Mouse (Mus musculus): ENCODE measurements around the gene Snai1.

Gene Snai1

DNA sequence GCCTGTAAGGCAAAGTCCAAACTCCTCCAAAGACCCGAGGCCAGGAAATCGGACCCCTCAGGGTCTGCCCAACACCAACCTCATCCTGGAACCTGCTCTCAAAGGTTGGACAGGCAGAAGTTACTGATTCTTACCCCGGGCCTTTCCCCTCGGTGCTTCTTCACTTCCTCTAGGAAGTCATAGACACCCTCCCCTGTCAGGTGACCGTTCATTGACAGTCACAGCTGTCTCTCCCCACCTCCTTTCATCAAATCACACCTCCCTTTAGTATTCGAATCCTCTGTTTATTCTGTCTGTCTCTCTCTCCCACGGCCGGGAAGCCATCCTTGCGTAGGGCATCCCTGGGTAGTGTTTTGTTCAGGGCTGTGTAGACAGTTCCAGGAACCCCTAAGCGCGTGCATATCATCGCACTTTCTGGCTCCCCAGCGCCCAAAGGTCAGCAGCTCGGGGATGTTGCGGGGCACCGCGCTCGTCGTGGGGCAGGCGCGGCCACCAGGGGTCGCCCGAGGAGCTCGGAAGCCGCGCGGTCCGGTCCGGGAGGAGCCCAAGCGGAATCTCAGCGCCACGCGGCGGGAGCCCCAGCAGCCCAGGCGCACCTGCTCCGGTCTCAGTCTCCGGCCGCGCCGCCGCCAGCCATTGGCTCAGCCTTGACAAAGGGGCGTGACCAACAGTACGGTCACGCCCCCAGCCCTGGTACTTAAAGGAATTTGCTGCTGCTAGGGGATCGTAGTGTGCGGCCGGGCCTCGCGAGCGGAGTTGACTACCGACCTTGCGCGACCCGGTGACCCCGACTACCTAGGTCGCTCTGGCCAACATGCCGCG, at the start of gene Snai1:
Snai1 (plus strand) TSS at position 720 of the 822 bp plus-strand sequence.
- peak; percentile 87 for DNase-seq

DNA sequence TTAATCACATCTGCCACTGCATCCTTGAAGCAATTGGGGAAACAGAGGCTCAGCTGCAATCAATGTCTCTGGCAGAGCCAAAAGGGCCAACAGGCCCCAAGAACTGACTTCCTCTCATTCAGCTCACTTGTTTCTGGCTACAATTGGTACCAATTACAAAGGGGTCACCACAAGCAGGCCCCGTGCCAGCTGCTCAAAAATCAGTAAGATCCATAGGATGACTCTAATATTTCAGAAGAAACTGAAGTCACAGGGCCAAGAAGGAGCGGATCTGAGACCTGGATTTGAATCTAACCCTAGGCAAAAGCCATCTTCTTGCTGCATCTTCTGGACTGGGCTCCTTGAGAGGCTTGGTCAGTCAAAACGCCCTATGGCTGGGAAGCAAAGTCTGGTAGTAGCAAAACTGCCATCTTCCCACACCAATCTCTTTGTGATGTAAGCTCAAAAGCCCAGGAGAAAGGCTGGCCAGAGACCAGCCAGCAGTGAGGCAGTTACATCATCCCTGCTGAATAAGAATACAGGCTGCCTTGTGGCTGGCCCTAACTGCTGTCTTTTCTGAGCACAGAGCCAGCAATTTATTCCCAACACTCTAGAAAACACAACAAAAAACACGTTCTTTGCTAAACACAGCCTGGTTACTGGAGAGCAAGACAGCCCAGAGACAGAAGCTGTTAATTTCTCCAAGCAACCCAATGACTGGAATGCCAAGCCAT, 47.0 kb upstream of the Snai1 start:
- DNase-seq, result no peak

DNA sequence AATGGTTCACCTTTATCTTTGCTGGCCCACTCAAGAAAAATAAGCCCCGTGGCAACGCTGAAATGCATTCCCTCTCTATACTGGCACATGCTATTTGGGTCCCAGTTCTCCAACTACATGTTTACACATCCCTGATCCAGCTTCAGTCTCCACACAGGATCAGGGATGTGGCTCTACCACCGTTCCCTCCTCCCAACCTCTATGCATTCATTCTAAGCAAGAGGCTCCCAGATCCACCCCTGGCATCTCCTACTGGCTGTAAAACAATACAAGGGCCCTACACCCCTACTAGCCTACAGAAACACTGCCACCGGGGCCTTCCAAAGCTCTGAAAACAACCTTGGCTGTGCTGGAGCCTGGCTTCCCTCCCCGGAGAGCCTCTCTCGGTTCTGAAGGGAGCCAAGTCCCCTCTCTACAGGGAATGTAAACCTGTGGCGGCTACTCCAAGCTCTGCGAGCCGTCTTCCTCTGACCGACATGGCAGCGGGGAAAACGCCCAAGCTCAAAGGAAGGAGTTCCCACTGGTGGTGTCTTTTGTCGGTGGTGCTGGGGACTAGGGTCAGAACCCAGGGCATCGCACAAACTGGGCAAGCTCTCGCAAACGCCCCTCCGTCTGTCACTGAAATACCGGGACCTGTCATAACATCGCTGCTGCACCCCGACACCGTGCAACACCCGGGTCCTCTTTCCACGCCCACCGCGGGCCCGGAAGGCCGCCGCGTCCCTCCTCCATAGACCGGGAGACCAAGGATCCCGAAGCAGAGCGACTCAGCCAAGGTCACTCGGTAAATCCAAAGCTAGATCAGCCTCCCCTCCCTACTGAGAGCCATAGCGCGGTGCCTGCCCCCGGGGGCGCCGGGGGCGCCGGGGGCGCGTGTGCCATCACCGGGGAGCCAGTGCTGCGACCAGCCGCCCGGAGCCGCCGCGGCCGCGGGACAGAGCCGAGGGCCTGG, 46.0 kb upstream of the Snai1 start, which contains the start of gene Rnf114:
Rnf114 (plus strand) TSS at position 889 of the 952 bp plus-strand sequence.
- DNase-seq, result peak; percentile 54

DNA sequence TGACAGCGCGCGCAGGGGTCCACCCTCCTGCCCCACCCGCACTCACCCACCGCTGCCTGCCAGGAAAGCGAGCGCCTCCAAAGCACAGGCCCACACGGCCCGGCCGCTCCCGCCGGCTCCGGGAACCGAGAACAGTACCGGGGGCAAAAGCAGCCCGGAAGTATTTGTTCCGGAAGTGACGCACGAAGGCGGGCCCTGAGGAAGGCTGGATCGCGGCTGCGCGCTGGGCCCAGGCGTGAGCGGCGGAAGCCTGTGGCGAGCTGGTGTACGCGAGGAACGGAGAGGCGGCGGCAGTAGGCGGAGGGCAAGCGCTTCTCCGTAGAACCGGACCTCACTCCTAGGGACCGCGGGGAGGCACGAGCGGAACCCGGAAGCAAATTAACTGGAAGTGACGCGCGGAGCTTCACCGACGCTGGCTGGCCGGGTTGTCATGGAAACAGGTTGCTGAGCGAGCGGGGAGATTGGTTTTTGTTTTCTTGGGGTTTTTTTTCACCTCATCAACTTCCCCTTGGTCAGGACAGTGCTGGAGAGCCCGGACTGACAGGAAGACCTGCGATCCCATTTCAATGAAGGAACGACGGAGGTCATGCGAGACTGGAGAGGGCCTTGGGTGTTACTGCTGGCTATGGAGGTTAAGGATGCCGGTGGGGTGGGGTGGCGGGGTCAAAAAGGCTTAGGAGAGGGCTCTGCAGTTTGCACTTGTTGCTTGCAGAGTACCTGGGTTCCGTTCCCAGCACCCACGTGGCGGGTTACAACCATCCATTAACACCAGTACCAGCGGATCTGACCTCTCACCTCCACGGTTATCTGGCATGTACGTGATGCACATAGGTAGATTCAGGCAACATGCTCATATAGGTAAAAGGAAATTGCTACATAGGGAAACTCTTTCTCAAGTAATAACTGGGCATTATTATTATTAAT, 45.0 kb upstream of the Snai1 start, which contains the start of gene Spata2:
Spata2 (minus strand) TSS at position 175 of the 924 bp plus-strand sequence.
- peak; percentile 91 for DNase-seq

DNA sequence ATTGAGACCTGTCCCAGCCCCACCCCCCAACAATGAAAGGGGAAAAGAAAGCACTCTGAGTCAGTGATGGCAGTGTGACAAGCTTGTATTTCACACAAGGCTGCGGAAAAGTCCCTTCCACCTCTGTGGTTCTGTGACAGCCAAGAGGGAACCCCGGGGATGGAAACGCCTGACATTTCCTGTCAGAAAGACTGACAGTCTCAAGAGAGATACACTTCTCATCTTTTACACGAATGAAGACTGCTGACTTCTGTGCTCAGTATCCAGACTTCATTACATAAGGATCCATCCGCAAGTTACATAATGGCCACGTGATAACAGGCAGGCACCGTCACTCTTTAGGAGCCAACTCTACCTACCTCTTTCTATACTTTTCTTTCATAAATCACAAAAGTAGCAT, 41.6 kb upstream of the Snai1 start:
- no peak for DNase-seq

DNA sequence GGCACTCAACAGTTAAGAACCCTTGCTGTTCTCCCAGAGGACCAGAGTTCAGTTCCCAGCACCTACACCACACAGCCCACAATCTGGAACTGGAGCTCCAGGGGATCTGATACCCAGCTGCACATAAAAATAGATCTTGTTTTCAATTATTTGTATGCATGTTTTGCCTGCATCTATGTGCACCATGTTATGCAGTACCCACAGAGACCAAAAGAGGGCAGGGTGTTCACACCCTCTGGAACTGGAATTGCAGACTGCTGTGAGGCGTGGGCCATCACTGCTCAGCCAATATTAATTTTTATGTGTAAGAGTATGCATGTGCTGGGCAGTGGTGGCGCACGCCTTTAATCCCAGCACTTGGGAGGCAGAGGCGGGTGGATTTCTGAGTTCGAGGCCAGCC, 40.7 kb upstream of the Snai1 start:
- DNase-seq, result no peak

DNA sequence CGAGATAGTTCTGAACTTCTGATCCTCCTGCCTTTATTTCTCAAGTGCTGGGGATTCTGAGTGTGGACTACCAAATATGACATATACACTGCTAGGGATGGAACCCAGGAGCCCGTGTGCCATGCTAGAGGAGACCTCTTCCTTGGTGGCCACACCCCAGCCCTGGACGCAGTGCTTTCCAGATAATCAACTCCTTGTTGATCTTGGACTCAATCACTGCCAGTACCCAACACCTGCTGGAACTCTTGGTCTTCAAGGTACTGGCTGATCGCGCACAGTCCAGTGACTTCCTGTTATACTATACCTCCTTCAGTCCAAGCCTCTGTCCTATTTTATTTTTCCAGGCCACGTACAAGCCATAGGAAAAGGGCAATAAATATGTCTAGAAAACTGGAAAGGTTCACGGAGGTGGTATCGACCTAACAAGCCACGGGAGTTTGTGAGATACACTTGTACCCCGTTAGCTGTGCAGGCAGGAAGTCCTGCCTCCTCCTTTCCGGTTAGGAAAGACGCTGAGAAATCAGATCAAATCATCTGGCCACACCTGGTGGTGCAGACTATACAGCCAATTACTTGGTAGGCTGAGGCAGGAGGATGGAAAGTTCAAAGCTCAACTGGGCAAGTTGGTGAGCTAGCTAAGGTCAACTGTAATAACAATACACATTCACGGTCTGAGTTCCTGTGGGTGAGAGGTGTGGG, 35.3 kb upstream of the Snai1 start:
- peak; percentile 23 for DNase-seq

DNA sequence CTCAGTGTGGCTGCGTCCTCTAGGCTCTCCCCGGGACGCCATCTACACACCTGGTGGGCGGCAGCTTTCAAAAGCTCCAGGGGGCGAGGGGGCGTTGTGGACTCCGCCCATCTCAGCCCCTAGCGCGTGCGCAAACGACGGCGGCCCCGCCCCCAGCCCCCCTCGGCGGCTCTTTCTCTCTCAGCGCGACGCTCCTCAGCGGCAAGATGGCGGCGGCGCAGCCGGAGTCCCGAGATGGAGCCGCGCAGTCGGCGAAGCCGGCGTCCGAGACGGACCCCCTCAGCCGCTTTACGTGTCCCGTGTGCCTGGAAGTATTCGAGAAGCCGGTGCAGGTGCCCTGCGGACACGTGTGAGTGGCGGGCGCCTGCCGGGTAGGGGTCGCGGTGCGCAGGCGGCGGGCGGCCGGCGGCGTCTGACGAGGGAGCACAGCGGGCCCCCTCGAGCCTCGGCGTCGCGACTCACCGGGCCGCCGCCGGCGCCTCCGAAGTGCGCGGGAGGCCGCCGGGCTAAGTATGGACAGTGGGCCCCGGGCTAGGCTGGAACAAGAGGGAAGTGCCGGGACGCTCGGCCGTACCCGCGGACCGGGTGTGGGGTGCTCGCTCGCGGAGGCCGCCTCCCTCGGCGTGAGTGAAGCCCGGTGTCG, 34.6 kb upstream of the Snai1 start:
- peak; percentile 87 for DNase-seq

DNA sequence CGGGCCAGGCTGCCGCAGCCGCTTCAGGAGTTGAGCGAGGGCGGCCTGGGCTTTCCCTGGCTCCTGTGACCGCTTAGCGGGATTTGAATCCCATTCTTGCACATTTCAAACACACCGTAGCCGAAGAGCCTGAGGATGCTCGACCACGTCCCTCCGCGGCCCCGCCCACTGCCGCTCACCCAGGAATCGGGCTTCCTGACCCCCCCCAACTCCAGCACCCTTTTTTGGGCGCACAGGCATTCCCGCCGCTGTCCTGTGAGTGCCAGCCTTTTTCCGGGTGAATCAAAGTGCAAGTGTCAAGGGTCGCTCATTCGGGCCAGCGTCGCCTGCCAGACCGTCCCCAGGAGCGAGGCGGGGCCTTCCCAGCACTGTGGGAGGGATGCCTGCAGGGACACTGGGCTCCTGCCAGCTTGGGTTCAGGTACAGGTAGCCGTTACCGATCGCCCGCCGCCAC, 34.1 kb upstream of the Snai1 start:
- peak; percentile 65 for DNase-seq

DNA sequence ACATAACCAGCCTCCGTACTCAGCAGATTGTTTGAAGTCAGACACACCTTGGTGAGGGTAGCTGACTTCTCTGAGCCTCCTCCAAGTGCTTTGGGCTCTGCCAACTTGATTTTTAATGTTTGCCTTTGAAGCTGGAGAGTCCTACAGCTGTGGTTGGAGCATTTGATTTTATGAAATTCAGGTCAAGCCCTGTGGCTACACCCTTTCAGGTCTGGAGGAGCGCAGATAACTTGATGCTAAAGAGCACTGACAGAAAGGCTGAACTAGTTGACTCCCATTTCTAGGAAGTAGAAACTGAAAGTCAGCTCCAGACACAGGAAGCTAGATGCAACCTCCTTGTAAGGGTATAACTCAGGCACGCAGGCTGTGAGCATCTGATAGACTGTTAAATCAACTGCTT, 32.9 kb upstream of the Snai1 start:
- DNase-seq, result peak; percentile 7

DNA sequence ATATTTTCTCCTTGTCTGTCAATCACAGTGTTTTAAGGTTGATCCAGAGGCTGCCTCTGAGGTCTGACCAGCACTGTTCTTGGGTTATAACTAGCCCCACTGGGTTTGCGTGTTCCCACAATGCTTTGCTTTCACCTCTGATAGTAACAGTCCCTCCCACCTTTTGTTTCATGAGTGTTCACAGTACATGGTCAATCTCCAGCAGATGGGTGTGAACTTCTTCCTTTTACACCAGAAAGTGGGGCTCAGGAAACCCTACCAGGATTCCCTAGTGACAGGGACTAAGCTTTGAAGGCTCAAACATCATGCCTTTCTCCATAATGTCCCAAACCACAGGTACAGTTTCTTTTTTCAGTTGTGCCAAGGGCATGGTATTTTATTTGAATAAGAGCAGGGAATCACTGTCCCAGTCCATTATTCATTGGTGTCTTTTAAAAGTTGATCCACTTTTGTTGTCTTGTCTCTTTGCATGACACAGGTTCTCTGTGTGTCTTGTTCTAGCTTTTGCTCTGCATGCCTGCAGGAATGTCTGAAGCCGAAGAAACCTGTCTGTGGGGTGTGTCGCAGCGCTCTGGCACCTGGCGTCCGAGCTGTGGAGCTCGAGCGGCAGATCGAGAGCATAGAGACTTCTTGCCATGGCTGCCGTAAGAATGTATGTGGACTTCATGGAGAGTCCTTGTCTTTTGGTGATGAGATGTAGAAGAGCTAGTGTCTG, 31.3 kb upstream of the Snai1 start:
- peak; percentile 10 for DNase-seq

DNA sequence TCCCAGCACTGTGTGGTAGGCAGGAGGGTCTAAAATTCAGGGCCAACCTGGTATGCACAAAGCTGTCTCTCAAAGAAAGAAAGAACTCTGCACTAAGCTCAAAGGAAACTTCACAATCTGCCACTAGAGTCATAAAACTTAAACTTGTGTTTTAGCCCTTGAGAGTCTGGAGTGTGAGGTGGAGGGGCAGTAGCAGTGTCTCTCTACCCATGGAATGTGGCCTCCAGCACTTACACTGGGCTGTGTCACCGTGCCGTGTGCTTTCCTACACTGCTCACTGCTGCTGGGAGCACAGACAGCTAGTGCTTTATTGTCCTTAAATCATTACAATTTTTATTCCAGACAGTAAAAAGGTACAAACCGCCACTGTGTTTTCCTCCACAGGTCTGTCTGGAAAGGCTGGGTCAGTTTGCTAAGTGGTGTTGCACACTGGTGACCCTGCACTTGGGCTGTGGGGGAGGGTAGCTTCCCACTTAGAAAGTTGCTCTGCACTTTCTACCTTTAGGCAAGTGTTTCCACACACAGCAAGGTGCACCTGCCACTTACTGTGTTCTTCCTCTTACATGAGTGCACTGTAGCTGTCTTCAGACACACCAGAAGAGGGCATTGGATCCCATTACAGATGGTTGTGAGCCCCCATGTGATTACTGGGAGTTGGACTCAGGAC, 30.1 kb upstream of the Snai1 start:
- DNase-seq, result peak; percentile 1

DNA sequence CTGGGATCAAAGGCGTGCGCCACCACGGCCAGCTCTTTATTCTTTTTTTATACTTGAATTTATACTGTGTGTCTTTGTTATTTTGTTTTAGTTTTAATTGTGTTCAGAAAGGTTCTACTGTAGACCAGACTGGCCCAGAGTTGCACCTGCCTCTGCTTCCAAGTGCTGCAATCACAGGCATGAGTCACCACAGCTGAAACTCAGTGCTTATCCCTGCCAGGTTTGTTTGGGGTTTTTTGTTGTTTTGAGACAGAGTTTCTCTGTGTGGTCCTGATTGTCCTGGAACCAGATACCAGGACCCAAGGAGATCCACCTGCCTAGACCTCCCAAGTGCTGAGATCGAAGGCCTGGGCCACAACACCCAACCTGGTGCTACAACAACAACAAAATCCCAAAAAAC, 29.4 kb upstream of the Snai1 start:
- no peak for DNase-seq

DNA sequence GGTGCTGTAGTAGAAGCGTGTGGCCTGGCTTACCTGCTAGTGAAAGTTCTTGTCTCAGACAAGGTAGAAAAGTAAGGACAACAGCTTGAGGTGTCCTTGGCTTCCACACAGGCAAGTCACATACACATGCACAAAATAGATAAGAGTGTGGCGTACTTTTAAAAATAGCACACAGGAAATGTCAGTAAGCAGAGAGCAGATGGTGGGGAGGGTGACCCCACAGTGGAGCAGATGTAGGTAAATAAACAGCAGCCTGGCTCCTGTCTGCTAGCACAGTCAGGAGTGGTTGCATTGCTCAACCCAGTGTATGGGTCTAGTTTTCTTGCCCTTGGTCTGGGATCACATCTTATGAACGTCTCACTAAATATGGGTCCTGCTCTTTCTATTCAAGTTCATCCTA, 27.5 kb upstream of the Snai1 start:
- no peak for DNase-seq

DNA sequence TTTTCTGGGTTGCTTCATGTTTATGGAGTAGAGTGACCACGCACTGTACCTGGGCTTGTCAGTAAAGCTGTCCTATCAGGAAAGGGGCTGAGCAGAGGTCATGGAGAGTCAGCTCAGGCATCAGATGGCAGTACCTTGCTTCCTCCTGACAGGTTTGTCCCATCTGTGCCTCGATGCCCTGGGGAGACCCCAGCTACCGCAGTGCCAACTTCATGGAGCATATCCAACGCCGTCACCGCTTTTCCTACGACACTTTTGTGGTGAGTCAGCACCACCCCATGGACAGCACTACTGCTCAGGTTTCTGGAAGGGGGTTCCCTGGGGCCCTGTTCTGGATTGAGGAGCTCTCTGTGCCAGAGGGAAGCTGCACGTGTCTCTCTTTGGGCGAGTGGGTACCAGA, 25.6 kb upstream of the Snai1 start:
- no peak for DNase-seq

DNA sequence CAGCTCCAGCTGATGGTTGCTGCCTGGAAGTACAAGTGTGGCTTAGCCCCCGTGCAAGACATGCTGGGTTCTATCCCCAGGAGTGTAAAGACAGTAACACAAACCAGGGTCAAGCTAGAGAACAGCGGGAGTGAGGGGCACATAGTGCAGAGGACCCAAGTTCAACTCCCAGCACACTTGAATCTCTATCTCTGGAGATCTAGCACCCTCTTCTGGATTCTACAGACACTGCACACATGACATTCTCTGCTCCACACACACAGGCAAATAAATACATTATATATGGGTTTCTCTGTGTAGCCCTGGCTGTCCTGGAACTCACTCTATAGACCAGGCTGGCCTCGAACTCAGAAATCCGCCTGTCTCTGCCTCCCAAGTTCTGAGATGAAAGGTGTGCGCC, 25.0 kb upstream of the Snai1 start:
- DNase-seq, result no peak

DNA sequence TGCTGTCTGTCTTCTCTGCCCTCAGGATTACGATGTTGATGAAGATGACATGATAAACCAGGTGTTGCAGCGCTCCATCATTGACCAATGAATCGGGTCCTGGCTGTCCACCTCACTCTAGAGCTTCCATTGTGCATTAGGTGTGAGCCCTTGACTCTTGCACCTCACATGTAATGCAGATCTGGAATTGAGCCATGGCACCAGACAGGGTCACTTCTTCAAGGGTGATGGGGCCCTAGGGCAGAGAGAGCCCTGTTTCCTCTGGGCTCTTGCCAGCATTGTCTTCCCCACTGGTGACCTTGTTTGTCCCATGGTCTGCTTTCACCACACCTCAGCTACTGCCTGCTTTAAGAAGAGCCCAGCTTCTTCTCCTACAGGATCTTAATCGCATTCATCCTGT, 23.4 kb upstream of the Snai1 start:
- DNase-seq, result no peak

DNA sequence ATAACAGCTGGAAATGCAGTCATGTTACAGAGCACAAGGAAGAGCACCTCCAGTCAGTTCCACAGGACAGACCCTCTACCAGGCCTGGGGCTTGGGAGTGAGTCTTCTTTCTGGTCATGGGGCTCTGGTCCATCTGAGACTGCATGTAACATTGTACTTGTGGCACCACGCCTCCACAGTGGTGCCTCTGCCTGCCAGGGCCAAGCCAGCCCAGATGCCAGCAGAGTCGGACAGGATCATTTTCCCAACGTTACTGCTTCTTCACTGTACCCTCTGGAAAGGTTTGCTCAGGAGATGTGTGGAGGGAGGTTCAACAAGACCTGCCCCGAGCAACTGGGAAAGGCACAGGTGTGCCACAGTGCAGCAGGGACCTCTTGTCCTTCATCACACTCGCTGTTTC, 22.3 kb upstream of the Snai1 start:
- DNase-seq, result no peak

DNA sequence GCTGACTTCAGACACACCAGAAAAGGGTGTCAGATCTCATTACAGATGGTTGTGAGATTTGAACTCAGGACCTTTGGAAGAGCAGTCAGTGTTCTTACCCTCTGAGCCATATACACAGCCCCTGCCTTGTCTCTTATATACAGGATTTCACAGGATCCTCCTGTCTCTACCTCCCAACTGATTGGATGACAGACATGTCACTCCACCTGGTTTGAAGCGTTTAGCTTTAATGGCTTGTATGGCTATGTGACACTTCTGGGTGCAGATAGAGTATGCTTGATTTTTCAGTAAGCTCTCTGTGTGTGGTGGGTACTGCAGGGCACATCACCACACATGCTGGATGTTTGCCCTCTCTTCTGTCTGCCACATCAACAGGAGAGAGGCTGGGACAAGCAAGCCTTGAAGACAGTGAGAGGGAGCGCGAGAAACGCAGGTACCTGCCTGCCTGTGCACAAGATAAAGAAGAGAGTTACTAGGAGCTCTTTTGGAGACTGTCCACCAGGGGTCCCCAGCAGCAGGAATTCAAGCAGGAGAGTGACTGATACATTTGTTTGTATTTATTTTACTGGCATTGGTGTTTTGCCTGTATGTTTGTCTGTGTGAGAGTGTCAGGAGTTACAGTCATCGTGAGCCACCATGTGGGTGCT, 18.3 kb upstream of the Snai1 start:
- no peak for DNase-seq
